Mouse (Mus musculus): ENCODE data around the gene Acsm3.
"Not testable (repeated sequence)": the region's sequence is repeated elsewhere in the genome, so short reads cannot be mapped to it uniquely, and the experiment has no call there.

Acsm3 gene

DNA sequence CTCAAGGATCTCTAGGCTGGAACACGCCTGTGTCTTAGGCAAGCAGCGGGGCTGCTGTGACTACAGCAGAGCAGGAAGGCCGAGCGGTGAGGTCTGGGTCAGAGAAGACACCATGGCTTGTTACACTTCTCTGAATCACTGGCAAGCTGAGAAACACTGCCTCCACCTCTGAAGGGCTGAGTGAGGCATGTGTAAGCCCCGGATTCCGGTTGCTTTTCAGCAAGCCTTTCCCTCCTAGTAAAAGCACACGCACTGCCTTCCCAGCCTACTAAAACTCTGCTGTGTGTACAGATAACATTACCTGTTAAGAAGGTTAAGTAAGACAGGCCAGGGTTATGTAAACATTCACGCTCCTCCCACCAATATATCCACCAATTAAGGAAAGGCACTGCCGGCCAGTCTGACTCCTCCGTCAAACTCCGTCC is at the start of gene Acsm3:
TSS of gene Acsm3 (plus strand) at position 397 of the 425 bp plus-strand sequence.
- POLR2A ChIA-PET, result interaction anchor here in 1 of 4 experiments (1.5 kb wide), 1 partner anchor 10 kb away, joined by 3 read pairs; no protein-coding TSS in a partner anchor
- CTCF ChIA-PET, result interaction anchor here in 1 of 4 experiments (0.6 to 0.7 kb wide), 2 partner anchors 163 to 1465 kb away, joined by 4 read pairs; no protein-coding TSS in a partner anchor

DNA sequence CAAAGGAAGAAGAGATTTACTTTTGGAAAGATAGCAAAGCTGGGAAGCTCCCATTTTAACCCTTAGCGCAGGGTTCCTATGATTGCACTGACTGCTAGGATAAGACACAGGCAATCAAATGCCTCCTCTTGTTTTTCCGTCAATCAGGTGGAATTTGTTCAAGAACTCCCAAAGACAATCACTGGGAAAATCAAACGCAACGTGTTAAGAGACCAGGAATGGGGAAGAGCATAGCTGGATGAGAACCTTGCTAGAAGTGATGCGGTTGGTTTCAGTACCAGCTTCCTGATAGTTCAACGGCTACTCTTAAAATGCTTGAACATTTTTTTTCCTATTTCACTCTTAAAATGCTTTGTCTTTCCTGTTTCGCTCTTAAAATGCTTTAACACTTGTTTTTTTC is 46.6 kb upstream of the Acsm3 start:
- POLR2A ChIA-PET, result interaction anchor here in 1 of 4 experiments (0.5 kb wide), 1 partner anchor 384 kb away, joined by 3 read pairs; no protein-coding TSS in a partner anchor

DNA sequence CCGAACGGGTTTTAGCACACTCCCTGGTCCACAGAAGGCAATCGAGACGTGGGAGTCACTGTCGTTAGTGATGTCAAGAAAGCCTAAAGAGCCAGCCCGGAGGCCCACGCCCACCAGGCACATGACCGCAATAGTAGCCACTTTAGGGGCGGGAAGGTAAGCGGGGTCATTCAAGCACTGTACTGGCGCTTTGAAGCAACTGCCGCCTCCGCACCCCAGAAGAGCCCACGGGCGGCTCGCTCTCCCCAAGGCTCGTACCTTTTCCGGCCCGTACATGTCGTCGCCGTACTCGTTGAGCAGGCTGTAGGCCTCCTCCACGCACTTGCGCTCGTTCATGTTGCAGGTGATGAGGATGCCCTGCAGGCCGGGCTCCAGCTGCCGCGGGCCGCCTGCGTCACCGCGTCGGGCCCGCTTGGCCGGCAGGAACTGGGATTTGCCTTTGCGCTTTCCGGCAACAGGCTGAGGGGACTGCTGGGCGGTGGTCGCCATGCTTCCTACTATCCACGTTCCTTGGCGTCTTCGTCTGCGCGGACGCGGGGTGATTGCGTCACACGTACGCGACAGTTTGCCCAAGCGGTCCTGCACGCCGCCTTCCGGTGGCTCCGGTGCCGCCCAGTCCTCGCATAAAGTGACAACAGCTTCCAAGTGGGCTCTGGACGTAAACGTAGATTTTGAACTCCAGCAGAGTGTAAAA is 40.3 kb upstream of the Acsm3 start, which contains the start of gene Thumpd1:
TSS of gene Thumpd1 (minus strand) at position 546 of the 694 bp plus-strand sequence.
- POLR2A ChIA-PET, result interaction anchor here in 2 of 4 experiments (0.6 to 2.0 kb wide), 10 partner anchors 10 to 46 kb away, joined by 3 to 6 read pairs (median 4); no protein-coding TSS in a partner anchor

More for the DNA sequence above, 46.6 kb upstream of the Acsm3 start:
- CTCF ChIA-PET, result no interaction called here

DNA sequence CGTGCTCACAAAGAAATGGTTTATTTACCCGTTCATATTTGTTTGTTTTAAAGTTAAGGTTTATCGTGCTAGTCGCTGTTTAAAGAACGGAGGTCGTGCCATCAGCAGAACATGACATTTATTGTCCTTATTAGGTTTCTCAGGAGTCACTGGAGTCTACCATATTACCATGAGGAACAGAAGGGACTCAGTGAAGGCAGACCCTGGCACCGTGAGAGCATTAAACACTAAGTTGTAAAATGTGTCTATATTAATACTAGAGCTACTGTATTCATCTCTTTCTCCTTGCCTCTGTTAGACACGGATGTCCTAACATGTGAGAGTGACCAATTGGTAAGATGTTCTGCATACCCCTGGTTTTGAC is 39.8 kb upstream of the Acsm3 start:
- CTCF ChIA-PET, result interaction anchor here in 1 of 4 experiments (1.3 kb wide), 1 partner anchor 10 kb away, joined by 3 read pairs; no protein-coding TSS in a partner anchor
- POLR2A ChIA-PET, result interaction anchor here in 2 of 4 experiments (0.6 to 2.0 kb wide), 8 partner anchors 9 to 47 kb away, joined by 3 to 6 read pairs (median 4); no protein-coding TSS in a partner anchor

More for the DNA sequence above, 40.3 kb upstream of the Acsm3 start, which contains the start of gene Thumpd1:
- CTCF ChIA-PET, result interaction anchor here in 1 of 4 experiments (1.3 kb wide), 1 partner anchor 11 kb away, joined by 3 read pairs; no protein-coding TSS in a partner anchor

DNA sequence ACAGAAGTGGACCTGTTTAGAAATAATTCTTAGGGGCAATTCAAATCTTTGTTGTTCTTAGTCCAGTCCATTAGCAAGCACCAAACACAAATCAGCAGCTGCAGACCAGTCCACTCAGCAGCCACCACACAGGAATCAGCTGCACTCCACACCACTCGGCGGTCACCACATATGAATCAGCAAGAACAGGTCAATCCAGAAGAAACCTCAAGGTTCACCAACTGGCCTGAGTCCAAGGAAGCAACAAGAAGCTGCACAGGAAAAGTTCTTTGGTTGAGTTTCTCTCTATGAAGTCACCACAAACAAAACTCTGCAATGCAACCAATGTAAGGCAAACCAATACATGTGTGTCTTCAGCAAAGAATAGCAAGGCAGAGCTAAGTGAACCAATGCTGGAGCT is 33.1 kb upstream of the Acsm3 start:
- POLR2A ChIA-PET, result no interaction called here
- CTCF ChIA-PET, result no interaction called here

DNA sequence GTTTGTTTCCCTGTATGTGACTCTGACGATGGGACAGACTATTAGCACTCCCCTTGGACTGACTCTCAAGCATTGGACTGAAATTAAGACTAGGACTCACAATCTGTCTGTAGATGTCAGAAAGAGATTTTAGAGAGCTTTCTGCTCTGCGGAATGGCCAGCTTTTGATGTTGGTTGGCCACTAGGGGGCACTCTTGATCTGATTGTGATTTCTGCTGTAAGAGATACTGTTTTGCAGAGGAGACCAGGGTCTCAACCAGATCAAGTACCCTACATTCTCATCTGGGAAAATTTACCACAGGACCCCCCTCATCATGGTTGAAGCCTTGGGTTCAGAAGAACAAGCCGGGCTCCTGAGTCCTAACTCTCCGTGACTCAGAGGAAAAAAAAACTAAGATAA is 29.5 kb upstream of the Acsm3 start:
- CTCF ChIA-PET, result interaction anchor here in 3 of 4 experiments (0.6 to 1.2 kb wide), 11 partner anchors 11 to 597 kb away, joined by 3 to 12 read pairs (median 3); partner anchors contain the start of gene Thumpd1 (in 1 of the 3)
- POLR2A ChIA-PET, result interaction anchor here in 1 of 4 experiments (1.3 kb wide), 1 partner anchor 13 kb away, joined by 3 read pairs; no protein-coding TSS in a partner anchor

DNA sequence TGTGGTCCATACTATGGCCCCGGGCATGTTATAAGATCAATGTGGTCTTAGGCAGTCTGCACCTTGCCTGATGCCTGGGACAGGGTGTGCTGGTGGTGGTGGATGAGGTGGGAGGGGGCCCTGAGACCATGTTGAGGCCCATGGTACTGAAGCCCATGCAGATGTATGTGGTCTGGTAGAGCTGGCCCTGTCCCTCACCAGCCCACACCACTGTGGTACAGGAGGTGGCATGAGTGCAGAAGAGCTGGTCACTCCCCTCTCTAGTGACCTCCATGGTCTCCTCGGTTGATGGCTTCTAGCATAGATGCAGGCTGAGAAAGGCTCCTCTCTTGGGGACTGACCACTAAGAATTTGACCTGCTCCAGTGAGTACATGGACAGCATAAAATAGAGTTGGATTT is 21.8 kb upstream of the Acsm3 start:
- ChIA-PET POLR2A (no interaction called here), CTCF (interaction anchor here in 1 of 4 experiments (1.4 kb wide), 1 partner anchor 68 kb away, joined by 3 read pairs; no protein-coding TSS in a partner anchor)

DNA sequence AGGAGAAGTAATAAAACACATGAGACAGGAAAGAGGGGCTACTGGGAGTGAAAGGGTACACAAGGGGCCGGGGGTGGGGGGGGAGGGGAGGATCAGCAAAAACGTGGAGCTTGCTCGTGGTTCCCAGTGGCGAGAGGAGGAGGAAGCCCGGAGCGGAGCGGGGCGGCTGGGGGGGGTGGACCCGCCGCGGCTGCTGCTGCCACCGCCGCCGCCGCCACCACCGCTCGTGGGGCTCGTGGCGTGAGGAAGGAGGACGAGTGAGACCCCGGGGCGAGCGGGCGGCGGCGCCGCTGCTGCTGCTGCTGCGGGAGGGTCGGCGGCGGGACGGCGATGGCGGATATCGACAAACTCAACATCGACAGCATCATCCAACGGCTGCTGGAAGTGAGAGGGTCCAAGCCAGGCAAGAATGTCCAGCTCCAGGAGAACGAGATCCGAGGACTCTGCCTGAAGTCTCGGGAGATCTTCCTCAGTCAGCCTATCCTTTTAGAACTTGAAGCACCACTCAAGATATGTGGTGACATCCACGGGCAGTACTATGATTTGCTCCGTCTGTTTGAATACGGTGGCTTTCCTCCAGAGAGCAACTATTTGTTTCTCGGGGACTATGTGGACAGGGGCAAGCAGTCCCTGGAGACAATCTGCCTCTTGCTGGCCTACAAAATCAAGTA is 20.8 kb upstream of the Acsm3 start:
- POLR2A ChIA-PET, result interaction anchor here in 1 of 4 experiments (0.6 kb wide), 1 partner anchor 19 kb away, joined by 3 read pairs; the partner anchor contains the start of gene Thumpd1

DNA sequence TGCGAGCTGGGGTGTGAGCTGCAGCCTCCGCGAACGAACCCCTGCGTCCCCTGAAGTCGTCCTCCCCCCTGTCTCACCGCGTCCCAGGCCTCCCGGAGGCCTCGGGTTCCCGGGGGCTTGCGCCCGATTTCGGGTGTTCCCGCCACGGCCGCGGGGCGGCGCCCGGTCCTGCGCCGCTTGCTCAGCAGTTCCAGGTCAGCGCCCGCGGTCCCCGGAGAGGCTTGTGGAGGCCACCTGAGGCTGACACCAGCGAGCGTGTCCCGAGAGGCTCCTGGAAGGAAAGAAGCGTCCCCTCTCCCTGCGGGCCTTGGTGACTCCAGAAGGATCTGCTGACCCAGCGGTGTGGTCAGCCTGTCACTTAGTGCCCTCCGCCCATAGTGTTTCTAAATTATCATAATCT is 16.4 kb upstream of the Acsm3 start:
- POLR2A ChIA-PET, result interaction anchor here in 2 of 4 experiments (0.6 to 1.2 kb wide), 4 partner anchors 11 to 23 kb away, joined by 3 to 4 read pairs (median 3); partner anchors contain the start of gene Thumpd1 (in 1 of the 2)
- CTCF ChIA-PET, result interaction anchor here in 2 of 4 experiments (0.6 to 1.8 kb wide), 4 partner anchors 13 to 921 kb away, joined by 3 to 6 read pairs (median 3); no protein-coding TSS in a partner anchor

More for the DNA sequence above, 20.8 kb upstream of the Acsm3 start:
- CTCF ChIA-PET, result not testable (repeated sequence)

DNA sequence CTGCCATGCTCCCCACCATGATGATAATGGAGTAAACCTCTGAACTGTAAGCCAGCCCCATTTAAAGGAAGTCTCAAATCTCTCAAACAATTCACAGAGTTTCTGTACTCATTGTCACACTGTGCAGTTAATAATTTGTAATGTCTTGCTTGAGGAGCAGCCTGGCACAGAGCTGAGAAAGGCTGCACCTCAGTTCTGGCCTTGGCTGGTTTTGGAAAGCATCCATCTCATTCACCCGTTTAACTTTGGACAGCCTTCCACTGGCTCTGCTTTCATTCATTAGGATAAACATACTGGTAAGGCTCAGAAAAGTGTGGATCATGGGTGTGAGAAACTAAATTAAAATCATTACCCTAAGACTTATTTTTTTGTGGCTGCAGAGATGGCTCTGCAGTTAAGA is 14.9 kb upstream of the Acsm3 start:
- ChIA-PET POLR2A (interaction anchor here in 1 of 4 experiments (0.6 kb wide), 1 partner anchor 356 kb away, joined by 3 read pairs; no protein-coding TSS in a partner anchor), CTCF (interaction anchor here in 2 of 4 experiments (0.6 to 1.8 kb wide), 5 partner anchors 10 to 169 kb away, joined by 4 to 9 read pairs (median 6); partner anchors contain the start of genes Eri2 (in 1 of the 2) and Rexo5 (in 1 of the 2))

DNA sequence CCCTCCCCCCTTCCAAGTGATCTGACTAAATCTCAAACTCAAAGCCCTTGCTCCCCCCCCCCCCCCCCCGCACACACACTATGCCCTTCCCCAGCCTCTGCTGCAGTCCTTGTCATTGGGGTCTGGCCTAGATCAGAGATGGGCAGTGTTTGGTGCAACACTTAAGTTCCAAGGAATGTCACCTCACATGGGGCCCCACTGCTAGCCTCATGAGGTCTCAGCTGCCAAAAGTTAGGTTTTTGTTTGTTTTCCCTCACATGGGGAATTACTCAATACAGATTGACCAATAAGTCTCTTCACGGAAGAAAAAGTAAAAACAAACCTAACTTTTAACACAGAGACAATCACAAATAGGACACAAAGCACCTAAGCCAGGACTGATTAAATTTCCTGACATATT is 12.0 kb upstream of the Acsm3 start:
- CTCF ChIA-PET, result no interaction called here
- POLR2A ChIA-PET, result no interaction called here

DNA sequence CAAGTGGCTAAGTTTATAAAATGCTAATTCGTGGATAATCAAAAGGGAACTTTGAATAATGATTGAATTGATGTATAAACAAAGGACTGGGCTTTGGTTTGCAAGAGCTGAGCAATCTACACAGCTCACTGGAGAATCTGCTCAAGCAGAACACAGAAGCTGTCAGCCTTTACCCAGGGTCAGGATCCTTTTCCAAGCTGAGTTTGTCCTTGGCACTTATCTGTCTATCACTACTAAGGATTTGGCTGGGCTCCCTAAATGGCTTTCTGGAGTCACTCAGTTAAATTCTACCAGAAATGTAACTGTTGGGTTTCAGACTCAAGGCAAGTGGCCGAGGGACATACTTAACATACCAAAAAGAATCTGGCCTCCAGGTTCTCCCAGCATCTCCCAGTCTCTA is 10.8 kb upstream of the Acsm3 start:
- ChIA-PET CTCF (no interaction called here), POLR2A (interaction anchor here in 1 of 4 experiments (1.0 to 1.5 kb wide), 2 partner anchors 10 to 910 kb away, joined by 3 read pairs; partner anchors contain the start of gene Acsm3)

DNA sequence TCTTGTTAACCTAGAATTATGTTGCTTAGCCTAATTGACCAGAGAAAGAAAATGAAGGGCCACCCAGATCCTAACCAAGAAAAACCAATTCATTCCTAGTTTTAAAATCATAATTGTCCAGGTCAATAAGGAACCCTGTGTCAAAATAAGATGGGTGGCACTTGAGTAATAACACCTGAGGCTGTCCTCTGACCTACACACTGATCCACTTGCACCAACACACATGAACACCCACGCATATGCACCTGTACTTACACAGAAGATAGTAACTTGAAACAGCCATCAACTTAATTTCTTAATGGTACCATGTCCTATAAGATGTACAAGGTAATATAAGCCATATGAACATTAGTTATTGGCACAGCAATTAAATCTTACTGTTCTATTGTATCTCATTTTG is 7.0 kb upstream of the Acsm3 start:
- CTCF ChIA-PET, result no interaction called here
- POLR2A ChIA-PET, result no interaction called here

DNA sequence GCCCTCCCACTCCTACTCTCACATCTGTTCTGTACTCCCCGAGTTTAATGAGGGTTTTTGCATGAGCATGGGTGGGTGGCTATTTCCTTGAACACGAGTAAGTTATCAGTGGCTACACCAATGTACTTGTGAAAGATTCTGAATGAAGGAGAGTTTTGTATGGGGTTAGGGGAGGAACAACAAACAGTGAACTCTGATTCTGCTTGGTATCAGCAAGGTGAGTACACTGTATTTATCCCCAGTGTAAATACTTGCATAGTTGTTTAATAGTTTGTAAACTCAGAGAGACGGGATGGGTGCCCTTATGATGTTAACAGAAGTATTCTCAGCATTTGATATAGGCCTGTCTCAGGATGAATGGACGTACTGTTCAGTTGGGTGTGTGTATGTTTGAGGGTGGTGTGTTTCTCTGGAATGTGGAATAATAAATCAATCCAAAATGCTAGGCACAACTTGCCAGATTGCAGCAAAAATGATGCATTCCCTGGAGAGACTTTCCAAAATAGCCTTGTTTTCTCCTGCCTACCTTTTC is 1.5 kb downstream of the Acsm3 start:
- ChIA-PET CTCF (no interaction called here), POLR2A (no interaction called here)

DNA sequence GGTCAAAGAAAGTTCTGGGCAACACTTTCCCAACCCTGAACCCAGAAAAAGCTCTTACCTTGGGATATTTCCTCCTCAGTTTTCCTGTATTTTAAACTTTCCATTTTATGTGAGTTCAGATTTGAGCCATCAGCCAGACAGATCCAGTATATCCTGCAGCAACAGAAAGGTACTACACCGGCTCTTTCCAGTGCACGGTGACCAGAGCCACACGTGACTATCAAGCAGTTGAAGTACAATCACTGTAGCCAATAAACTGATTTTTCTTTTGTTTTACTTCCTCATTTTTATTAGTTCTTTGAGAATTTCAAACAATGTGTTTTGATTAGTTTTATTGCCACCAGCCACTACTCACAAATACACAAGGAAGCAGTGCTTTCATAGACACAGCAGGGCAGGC is 3.7 kb downstream of the Acsm3 start:
- ChIA-PET POLR2A (no interaction called here), CTCF (no interaction called here)

DNA sequence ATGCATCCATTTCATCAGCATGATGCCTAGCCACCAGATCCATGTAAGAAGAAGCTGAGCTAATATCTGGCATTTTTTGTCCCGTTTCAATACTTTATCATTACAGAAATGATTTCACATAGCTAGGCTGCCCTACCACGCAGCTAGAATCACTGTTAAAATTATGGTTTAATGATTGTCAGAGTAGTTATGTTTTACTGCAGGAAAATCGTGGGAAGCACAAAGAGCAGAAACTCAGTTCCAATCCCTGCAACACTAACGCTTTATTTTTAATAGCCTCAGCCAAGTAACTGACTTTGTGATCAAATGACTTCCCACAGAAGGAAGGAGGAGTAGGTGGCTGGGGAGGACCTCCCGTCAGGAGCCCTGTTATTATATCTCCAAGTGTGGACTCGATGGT is 6.3 kb downstream of the Acsm3 start:
- ChIA-PET CTCF (interaction anchor here in 1 of 4 experiments (0.6 kb wide), 1 partner anchor 260 kb away, joined by 3 read pairs; no protein-coding TSS in a partner anchor), POLR2A (no interaction called here)

DNA sequence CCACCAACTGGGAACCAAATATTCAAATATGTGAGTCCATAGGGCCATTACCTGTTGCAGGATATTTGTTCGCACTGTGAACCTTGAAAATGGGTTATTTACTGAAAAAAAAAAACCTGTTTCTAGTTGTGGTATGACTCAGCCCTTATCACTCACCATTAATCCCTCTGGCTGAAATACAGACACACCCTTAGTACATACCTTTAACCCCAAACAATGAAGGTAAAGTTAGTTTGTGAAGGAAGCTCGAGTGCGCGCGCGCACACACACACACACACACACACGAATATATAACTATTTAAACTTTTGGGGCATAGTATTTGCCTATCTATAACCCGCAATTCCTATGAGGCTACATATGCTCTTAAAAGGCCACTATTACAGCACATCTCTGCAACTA is 9.2 kb downstream of the Acsm3 start:
- ChIA-PET CTCF (no interaction called here), POLR2A (no interaction called here)

DNA sequence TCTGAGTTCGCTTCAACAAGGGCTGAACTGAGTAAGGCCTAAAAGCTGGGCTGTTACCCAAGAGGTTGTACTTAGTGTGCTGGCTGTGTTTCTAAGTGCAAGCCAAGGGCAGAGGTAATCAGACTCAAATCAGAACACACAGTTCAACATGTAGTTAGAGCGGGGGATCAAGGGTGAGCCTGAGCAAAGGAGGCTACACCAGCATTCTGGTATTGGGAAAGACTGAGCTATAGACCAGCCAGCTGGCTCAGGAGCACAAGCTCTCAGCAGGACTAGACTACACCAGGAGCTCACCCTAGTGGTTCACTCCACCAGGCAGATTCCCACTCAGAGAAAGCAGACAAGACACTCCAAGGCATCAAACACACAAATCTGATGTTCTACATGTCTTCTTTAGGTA is 22.7 kb downstream of the Acsm3 start:
- POLR2A ChIA-PET, result no interaction called here
- CTCF ChIA-PET, result interaction anchor here in 1 of 4 experiments (1.0 kb wide), 1 partner anchor 110 kb away, joined by 5 read pairs; no protein-coding TSS in a partner anchor

DNA sequence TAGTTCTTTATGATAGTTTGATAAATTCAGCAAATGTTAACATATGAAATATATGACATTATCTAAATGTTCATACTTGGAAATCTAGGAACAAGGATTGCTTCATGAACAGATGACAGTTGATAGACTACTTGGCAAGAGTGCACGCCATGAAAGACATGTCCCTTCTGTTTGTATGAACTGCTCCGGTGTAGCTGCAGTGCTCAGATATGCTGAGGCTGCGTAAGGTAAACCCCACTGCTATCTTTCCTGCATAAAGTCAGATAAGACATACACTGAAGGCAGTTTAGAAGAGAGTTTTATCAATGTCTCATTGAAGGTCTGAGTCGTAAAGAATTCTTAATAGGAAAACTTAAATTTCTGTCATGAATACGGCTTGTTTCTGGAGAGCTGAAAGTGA is 24.2 kb downstream of the Acsm3 start:
- ChIA-PET CTCF (no interaction called here), POLR2A (no interaction called here)
